Comparison of ENCODE assay signal across 21 mouse cellular contexts in the genomic region with DNA sequence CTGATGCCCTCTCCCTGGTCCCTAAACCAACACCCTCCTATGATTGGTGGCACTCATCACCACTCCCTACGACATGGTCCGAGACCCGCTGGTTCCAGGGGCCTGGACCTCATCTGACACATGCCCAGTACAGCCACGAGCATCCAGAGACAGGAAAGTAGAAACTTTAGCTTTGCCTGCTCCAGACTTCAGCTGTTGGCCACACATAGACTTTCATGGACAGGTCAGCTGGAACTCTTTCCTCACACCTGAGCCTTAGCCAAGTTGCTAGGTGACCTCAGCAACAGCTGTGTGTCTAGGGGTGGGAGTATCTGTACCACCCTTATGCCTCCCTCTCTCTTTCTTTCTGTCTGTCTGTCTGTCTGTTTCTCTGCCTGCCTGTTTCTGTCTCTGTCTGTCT. TPM values are rescaled to one million over a fixed set of nuclear protein-coding genes. Genes with fewer than 3 reads are reported as not detected.
DNase-seq lines count a peak whose midpoint lies in the region; ATAC-seq and TF ChIP-seq lines count a peak whose summit lies in the region.
"Had no signal": no experiment of that assay in that cellular context is flagged by ENCODE, and none has a peak within 500 bp of the region (broad histone marks: within the 10 kb centered on the region; RNA-seq: fewer than 3 reads in every experiment).

No protein-coding gene starts in this region.

- H3K4me2 ChIP-seq in liver, embryonic 13.5 days = no peak overlapping the region
- no peak overlapping the region for H3K4me2 ChIP-seq in liver, embryonic 11.5 days
- H3K4me2 ChIP-seq in myocyte (ENCODE audit: low read depth) = no peak overlapping the region
- H3K4me2 ChIP-seq: forebrain, embryonic 12.5 days; hindbrain, embryonic 12.5 days; limb, embryonic 12.5 days; midbrain, embryonic 13.5 days had no signal

- intact Hi-C loops in heart, adult 2 months (cut with DNase I) = no loop called here

- H3K27ac ChIP-seq in heart, adult 2 months = peak overlapping the region; percentile 32; the same call in 1 of the 2 replicates
- 0 out of 2 replicates have a peak overlapping the region, but pooled peaks have one; percentile 32 for H3K27ac ChIP-seq in liver, embryonic 13.5 days
- no peak overlapping the region for H3K27ac ChIP-seq in liver, embryonic 11.5 days (ENCODE audit: low read depth, low read length)
- 0 out of 2 replicates have a peak overlapping the region, but pooled peaks have one; percentile 34 for H3K27ac ChIP-seq in limb, embryonic 10.5 days
- H3K27ac ChIP-seq: forebrain, embryonic 12.5 days; hindbrain, embryonic 12.5 days; limb, embryonic 12.5 days; liver, embryonic 14.5 days; midbrain, embryonic 13.5 days had no signal

- H3ac ChIP-seq in myocyte (ENCODE audit: control insufficient read depth, insufficient read length) = no peak overlapping the region

- TF ChIP-seq EP300 in heart, adult 2 months (IDR thresholded peaks at IDR 0.05; ENCODE audit: insufficient read depth, low read depth, low read length) = no peak

- peaks cover 9% of the 10 kb centered on the region; the same call in 1 of the 2 replicates for H3K36me3 ChIP-seq in heart, adult 2 months (ENCODE audit: control insufficient read depth, insufficient read depth, low read length)
- 0 out of 2 replicates have a peak, but pooled peaks cover 11% of the 10 kb centered on the region for H3K36me3 ChIP-seq in liver, embryonic 13.5 days
- peaks cover 2% of the 10 kb centered on the region; the same call in 1 of the 2 replicates for H3K36me3 ChIP-seq in liver, embryonic 11.5 days (ENCODE audit: control insufficient read depth, insufficient read depth, low read length)
- H3K36me3 ChIP-seq in limb, embryonic 10.5 days = no peaks in the 10 kb centered on the region
- H3K36me3 ChIP-seq in myocyte (ENCODE audit: control insufficient read depth, insufficient read depth) = no peaks in the 10 kb centered on the region
- H3K36me3 ChIP-seq: forebrain, embryonic 12.5 days; hindbrain, embryonic 12.5 days; limb, embryonic 12.5 days; midbrain, embryonic 13.5 days had no signal

- 54% methylated on average over 4 of the region's 4 CpGs for WGBS in heart, adult 2 months
- 76% methylated on average over 4 of the region's 4 CpGs for WGBS in liver, embryonic 13.5 days (ENCODE audit: insufficient replicate concordance)
- WGBS in liver, embryonic 11.5 days = 83% methylated on average over 4 of the region's 4 CpGs
- WGBS in limb, embryonic 10.5 days = 79% methylated on average over 4 of the region's 4 CpGs

- peak; percentile 39 to 48 for DNase-seq in heart, adult 2 months
- DNase-seq in heart, adult 8-10 months (ENCODE audit: low spot score) = no peak
- no peak for DNase-seq in liver, embryonic 13.5 days
- no peak for DNase-seq in liver, embryonic 11.5 days (ENCODE audit: low spot score)
- DNase-seq in limb, embryonic 10.5 days (ENCODE audit: low spot score) = no peak
- DNase-seq in cerebellum, adult 9-10 months = no peak
- DNase-seq: cerebellum, adult 8-10 months; gastrocnemius, postnatal 14 days; thymus, adult 18-20 months; thymus, postnatal 4 days had no signal

- H3K4me1 ChIP-seq in heart, adult 2 months (ENCODE audit: control insufficient read depth, insufficient read depth, low read length) = peaks cover 44% of the 10 kb centered on the region
- peaks cover 62% of the 10 kb centered on the region for H3K4me1 ChIP-seq in liver, embryonic 13.5 days (replicated peaks)
- H3K4me1 ChIP-seq in liver, embryonic 11.5 days (replicated peaks; ENCODE audit: control insufficient read depth, insufficient read depth, low read length) = peaks cover 30% of the 10 kb centered on the region
- H3K4me1 ChIP-seq in limb, embryonic 10.5 days = peaks cover 55% of the 10 kb centered on the region

- H3K4me3 ChIP-seq in heart, adult 2 months = no peak overlapping the region
- H3K4me3 ChIP-seq in liver, embryonic 13.5 days (replicated peaks) = no peak overlapping the region
- no peak overlapping the region for H3K4me3 ChIP-seq in liver, embryonic 11.5 days (ENCODE audit: low read depth, low read length)
- no peak overlapping the region for H3K4me3 ChIP-seq in limb, embryonic 10.5 days
- H3K4me3 ChIP-seq in myocyte = no peak overlapping the region
- H3K4me3 ChIP-seq: forebrain, embryonic 12.5 days; hindbrain, embryonic 12.5 days; limb, embryonic 12.5 days; midbrain, embryonic 13.5 days had no signal

- H3K79me2 ChIP-seq in heart, adult 2 months (replicated peaks; ENCODE audit: control insufficient read depth, insufficient read depth, low read length) = no peaks in the 10 kb centered on the region
- H3K79me2 ChIP-seq in myocyte (ENCODE audit: control insufficient read depth, insufficient read depth) = peaks cover 13% of the 10 kb centered on the region

- no peak for TF ChIP-seq POLR2A in heart, adult 2 months (IDR thresholded peaks at IDR 0.05; ENCODE audit: insufficient read depth, low read depth, low read length)
- TF ChIP-seq POLR2A in myocyte (IDR thresholded peaks at IDR 0.05; ENCODE audit: insufficient read length, low read depth) = no peak

- no peak overlapping the region for H3K9ac ChIP-seq in heart, adult 2 months (ENCODE audit: low read depth, low read length)
- no peak overlapping the region for H3K9ac ChIP-seq in liver, embryonic 13.5 days
- H3K9ac ChIP-seq in liver, embryonic 11.5 days (ENCODE audit: low read depth, low read length) = no peak overlapping the region
- H3K9ac ChIP-seq: forebrain, embryonic 12.5 days; limb, embryonic 12.5 days; liver, embryonic 14.5 days; midbrain, embryonic 13.5 days had no signal

- ATAC-seq in liver, embryonic 13.5 days (ENCODE audit: low read depth) = no peak
- ATAC-seq in liver, embryonic 11.5 days (replicated peaks; ENCODE audit: low FRiP score) = no peak
- ATAC-seq: intestine, embryonic 16.5 days; midbrain, embryonic 13.5 days had no signal

- H3K27me3 ChIP-seq in heart, adult 2 months (ENCODE audit: control insufficient read depth, insufficient read depth, low read length) = no peaks in the 10 kb centered on the region
- no peaks in the 10 kb centered on the region for H3K27me3 ChIP-seq in liver, embryonic 13.5 days
- H3K27me3 ChIP-seq in liver, embryonic 11.5 days (replicated peaks; ENCODE audit: control insufficient read depth, insufficient read depth, low read length) = no peaks in the 10 kb centered on the region
- no peaks in the 10 kb centered on the region for H3K27me3 ChIP-seq in limb, embryonic 10.5 days (ENCODE audit: low read depth, poor library complexity, severe bottlenecking)
- no peaks in the 10 kb centered on the region for H3K27me3 ChIP-seq in myocyte (ENCODE audit: control insufficient read depth, insufficient read depth, insufficient read length)
- H3K27me3 ChIP-seq: forebrain, embryonic 12.5 days; limb, embryonic 12.5 days; midbrain, embryonic 13.5 days had no signal

- no peak for TF ChIP-seq CTCF in heart, adult 2 months (IDR thresholded peaks at IDR 0.05)

- H3K9me3 ChIP-seq in liver, embryonic 13.5 days (replicated peaks) = no peaks in the 10 kb centered on the region
- H3K9me3 ChIP-seq in liver, embryonic 11.5 days (ENCODE audit: control insufficient read depth, low read length) = no peaks in the 10 kb centered on the region
- no peaks in the 10 kb centered on the region for H3K9me3 ChIP-seq in limb, embryonic 10.5 days (replicated peaks)
- H3K9me3 ChIP-seq: forebrain, embryonic 12.5 days; hindbrain, embryonic 12.5 days; limb, embryonic 12.5 days; midbrain, embryonic 13.5 days had no signal

TF ChIP-seq in myocyte, 11 proteins besides CTCF, POLR2A, EP300 and RAD21:
- peak in 2 of 3 experiments; percentile 49 to 73 for TF ChIP-seq MYOD1 (IDR thresholded peaks at IDR 0.05; ENCODE audit: control insufficient read depth in 1 of 3, insufficient read length in 2 of 3, low read depth in 2 of 3)
- TF ChIP-seq POLR2AphosphoS2 (IDR thresholded peaks at IDR 0.05; ENCODE audit: insufficient read length, low read depth) = no peak
- peak in 2 of 3 experiments; percentile 33 to 74 for TF ChIP-seq MYOG (IDR thresholded peaks at IDR 0.05; ENCODE audit: control insufficient read depth in 1 of 3, insufficient read depth in 1 of 3, insufficient read length in 2 of 3, low read depth in 2 of 3)

RNA-seq across cellular contexts. Expression of a gene that starts 15.1 kb away (rescaled TPM):
- 10 to 100 TPM in 1 of 2 experiments, 1 to 10 TPM in 1; 9.2 to 10.1 TPM for total RNA-seq in heart, adult 2 months (2021)
- 8.4 and 9.8 TPM in 2 replicates for polyA plus RNA-seq in heart, adult 2 months (2012; rRNA removed)
- total RNA-seq in heart, adult 8-10 months (2022) = 1 to 10 TPM; 6.6 to 9.2 (median 8.7) TPM
- polyA plus RNA-seq in liver, embryonic 13.5 days (2015; fragmentation: Nextera tagmentation; extraction: Ambion mirVana) = 3.0 and 4.5 TPM in 2 replicates
- polyA plus RNA-seq in liver, embryonic 11.5 days (2014; fragmentation: Nextera tagmentation; extraction: Ambion mirVana) = 4.8 and 5.8 TPM in 2 replicates
- polyA plus RNA-seq in limb, embryonic 10.5 days (2016; fragmentation: Nextera tagmentation; extraction: Ambion mirVana) = 2.2 and 2.8 TPM in 2 replicates
- polyA plus RNA-seq in myocyte (2012; fragmentation: generic; extraction: Trizol) = 7.1 TPM

RNA-seq across cellular contexts. Expression of a gene that starts 16.4 kb away (rescaled TPM):
- not detected for total RNA-seq in heart, adult 2 months (2021)
- polyA plus RNA-seq in heart, adult 2 months (2012; rRNA removed) = not detected in 2 replicates
- total RNA-seq in heart, adult 8-10 months (2022) = not detected
- 0.46 and 0.74 TPM in 2 replicates for polyA plus RNA-seq in liver, embryonic 13.5 days (2015; fragmentation: Nextera tagmentation; extraction: Ambion mirVana)
- 0.25 and 0.49 TPM in 2 replicates for polyA plus RNA-seq in liver, embryonic 11.5 days (2014; fragmentation: Nextera tagmentation; extraction: Ambion mirVana)
- polyA plus RNA-seq in limb, embryonic 10.5 days (2016; fragmentation: Nextera tagmentation; extraction: Ambion mirVana) = 0.38 TPM in 1 of 2 replicates, not detected in the other
- 0.08 TPM for polyA plus RNA-seq in myocyte (2012; fragmentation: generic; extraction: Trizol)
- total RNA-seq: common myeloid progenitor, adult 5-6 weeks had no signal
- polyA plus RNA-seq: hindbrain, embryonic 12.5 days; large intestine, adult 2 months; neural tube, embryonic 14.5 days; small intestine, adult 2 months had no signal

Comparison
In these comparisons a context has a peak if more than half of its experiments do, and no peak if none do; other contexts are left out.
1. DNase-seq: peak in heart, adult 2 months (2 of 2); none in heart, adult 8-10 months (single experiment), liver, embryonic 13.5 days (single experiment), liver, embryonic 11.5 days (single experiment), limb, embryonic 10.5 days (single experiment) and cerebellum, adult 9-10 months (single experiment).